Mouse (Mus musculus) ovary, postnatal 10 days (tissue): Measurements from ENCODE around the gene Arhgdia.
"Not testable (repeated sequence)": the region's sequence is repeated elsewhere in the genome, so short reads cannot be mapped to it uniquely, and the experiment has no call there.

ENCODE experiments used
- DNase-seq: peaks from one replicate; pipeline ENCODE4 v3.0.0; 2022; ENCODE audit warnings: low spot score

The Arhgdia gene

GRCm38 (mm10) chr11:120613481-120613972, 32.1 kb upstream of the Arhgdia start:
- no peak for DNase-seq

- no peak for DNase-seq
These were observed 31.3 kb upstream of the Arhgdia start for GRCm38 (mm10) chr11:120612763-120613162.

- DNase-seq, result no peak
These were observed 29.1 kb upstream of the Arhgdia start for GRCm38 (mm10) chr11:120610477-120611046.

- no peak for DNase-seq
These were observed 27.8 kb upstream of the Arhgdia start for GRCm38 (mm10) chr11:120609250-120609649.

- no peak for DNase-seq
These were observed 27.0 kb upstream of the Arhgdia start, which contains the start of gene Npb for GRCm38 (mm10) chr11:120608241-120609034. Npb (plus strand) TSS chr11:120608477.

- no peak for DNase-seq
These were observed 25.3 kb upstream of the Arhgdia start for GRCm38 (mm10) chr11:120606764-120607163.

- no peak for DNase-seq
These were observed 24.2 kb upstream of the Arhgdia start for GRCm38 (mm10) chr11:120605667-120606066.

- no peak for DNase-seq
These were observed 22.1 kb upstream of the Arhgdia start for GRCm38 (mm10) chr11:120603545-120603944.

- no peak for DNase-seq
These were observed 19.3 kb upstream of the Arhgdia start for GRCm38 (mm10) chr11:120600716-120601115.

- no peak for DNase-seq
These were observed 17.6 kb upstream of the Arhgdia start for GRCm38 (mm10) chr11:120598990-120599549.

- peak; percentile 74 for DNase-seq
These were observed 17.0 kb upstream of the Arhgdia start, which contains the start of the genes Alyref and Anapc11 for GRCm38 (mm10) chr11:120598283-120598989. Alyref (minus strand) TSS chr11:120598365. Anapc11 (plus strand) TSS chr11:120598421.

GRCm38 (mm10) chr11:120597240-120598235, 16.1 kb upstream of the Arhgdia start:
- no peak for DNase-seq

GRCm38 (mm10) chr11:120588531-120588930, 7.1 kb upstream of the Arhgdia start:
- DNase-seq, result no peak

GRCm38 (mm10) chr11:120583937-120584336, 2.5 kb upstream of the Arhgdia start:
- DNase-seq, result no peak

- not testable (repeated sequence) for DNase-seq
These were observed 1.5 kb upstream of the Arhgdia start for GRCm38 (mm10) chr11:120582982-120583293.

- no peak for DNase-seq
These were observed 1.0 kb upstream of the Arhgdia start for GRCm38 (mm10) chr11:120582268-120582981.

GRCm38 (mm10) chr11:120580871-120581331, 523 bp downstream of the Arhgdia start:
- no peak for DNase-seq

- no peak for DNase-seq
These were observed 1.2 kb downstream of the Arhgdia start for GRCm38 (mm10) chr11:120580190-120580589.

GRCm38 (mm10) chr11:120579316-120580107, 1.9 kb downstream of the Arhgdia start:
- DNase-seq, result peak; percentile 57
